Mouse (Mus musculus): ENCODE measurements around the gene Gprc5c.

Gene Gprc5c

GRCm38 (mm10) chr11:114868280-114868679, 17.3 kb downstream of the Gprc5c start:
- DNase-seq (ENCODE audit: low read depth), result no peak

- DNase-seq (ENCODE audit: low read depth), result no peak
Observed at GRCm38 (mm10) chr11:114869787-114870186, 18.8 kb downstream of the Gprc5c start.

GRCm38 (mm10) chr11:114871540-114871939, 20.6 kb downstream of the Gprc5c start:
- no peak for DNase-seq (ENCODE audit: low read depth)

GRCm38 (mm10) chr11:114873022-114873817, 22.3 kb downstream of the Gprc5c start:
- DNase-seq (ENCODE audit: low read depth), result no peak

- no peak for DNase-seq (ENCODE audit: low read depth)
Observed at GRCm38 (mm10) chr11:114874226-114875145, 23.5 kb downstream of the Gprc5c start.

GRCm38 (mm10) chr11:114875301-114875801, 24.4 kb downstream of the Gprc5c start:
- no peak for DNase-seq (ENCODE audit: low read depth)

GRCm38 (mm10) chr11:114876176-114876575, 25.2 kb downstream of the Gprc5c start:
- DNase-seq (ENCODE audit: low read depth), result no peak

- DNase-seq (ENCODE audit: low read depth), result no peak
Observed at GRCm38 (mm10) chr11:114876621-114877020, 25.7 kb downstream of the Gprc5c start.

GRCm38 (mm10) chr11:114877145-114877544, 26.2 kb downstream of the Gprc5c start:
- peak; percentile 63 for DNase-seq (ENCODE audit: low read depth)

GRCm38 (mm10) chr11:114879666-114880065, 28.7 kb downstream of the Gprc5c start:
- peak; percentile 63 for DNase-seq (ENCODE audit: low read depth)

- no peak for DNase-seq (ENCODE audit: low read depth)
Observed at GRCm38 (mm10) chr11:114880185-114880584, 29.2 kb downstream of the Gprc5c start.

- peak; percentile 51 for DNase-seq (ENCODE audit: low read depth)
Observed at GRCm38 (mm10) chr11:114880589-114880988, 29.6 kb downstream of the Gprc5c start.

GRCm38 (mm10) chr11:114883251-114883789, 32.4 kb downstream of the Gprc5c start:
- DNase-seq (ENCODE audit: low read depth), result no peak

- DNase-seq (ENCODE audit: low read depth), result no peak
Observed at GRCm38 (mm10) chr11:114884380-114885100, 33.6 kb downstream of the Gprc5c start.

- no peak for DNase-seq (ENCODE audit: low read depth)
Observed at GRCm38 (mm10) chr11:114889991-114890518, 39.1 kb downstream of the Gprc5c start, which contains the start of gene Cd300a. Gene Cd300a (plus strand): TSS chr11:114890041.

GRCm38 (mm10) chr11:114890542-114890941, 39.6 kb downstream of the Gprc5c start:
- no peak for DNase-seq (ENCODE audit: low read depth)

GRCm38 (mm10) chr11:114896085-114896484, 45.1 kb downstream of the Gprc5c start:
- no peak for DNase-seq (ENCODE audit: low read depth)

- DNase-seq (ENCODE audit: low read depth), result peak; percentile 85
Observed at GRCm38 (mm10) chr11:114898026-114898425, 47.1 kb downstream of the Gprc5c start.

- DNase-seq (ENCODE audit: low read depth), result peak; percentile 34
Observed at GRCm38 (mm10) chr11:114903224-114903623, 52.3 kb downstream of the Gprc5c start.

GRCm38 (mm10) chr11:114907567-114907966, 56.6 kb downstream of the Gprc5c start:
- peak; percentile 97 for DNase-seq (ENCODE audit: low read depth)

- DNase-seq (ENCODE audit: low read depth), result no peak
Observed at GRCm38 (mm10) chr11:114908086-114908485, 57.1 kb downstream of the Gprc5c start.

Measured in 416B (cell line).